Mouse (Mus musculus): Measurements from ENCODE around the gene Pramel6. TPM values are rescaled to one million over a fixed set of nuclear protein-coding genes. Genes with fewer than 3 reads are reported as not detected.
A peak's percentile ranks its signal among the peaks of the same experiment; 100 is the strongest.
"Not testable (repeated sequence)": the region's sequence is repeated elsewhere in the genome, so short reads cannot be mapped to it uniquely, and the experiment has no call there.

The Pramel6 gene
- total and polyA plus RNA-seq, 2 experiments from 2014 or later, result not detected

- WGBS, result 82% methylated on average over 2 of the region's 2 CpGs
- no peak overlapping the region for H3K4me2 ChIP-seq (ENCODE audit: low read depth, low read length)
- DNase-seq (ENCODE audit: low spot score), result no peak
- no peaks in the 10 kb centered on the region for H3K36me3 ChIP-seq (replicated peaks; ENCODE audit: control insufficient read depth, insufficient read depth, low read length)
- no peak for ATAC-seq (ENCODE audit: insufficient read depth, low read depth)
- no peaks in the 10 kb centered on the region for H3K4me1 ChIP-seq (ENCODE audit: control insufficient read depth, insufficient read depth)
- no peaks in the 10 kb centered on the region for H3K27me3 ChIP-seq (ENCODE audit: control insufficient read depth, insufficient read depth, low read length)
- H3K27ac ChIP-seq (ENCODE audit: low read depth), result no peak overlapping the region
- H3K9me3 ChIP-seq (replicated peaks; ENCODE audit: control insufficient read depth, low read length), result no peaks in the 10 kb centered on the region
- no peak overlapping the region for H3K9ac ChIP-seq (replicated peaks; ENCODE audit: low read depth, low read length)
- no peak overlapping the region for H3K4me3 ChIP-seq (ENCODE audit: low read depth, low read length)
- TF ChIP-seq CTCF (IDR thresholded peaks at IDR 0.05; ENCODE audit: low read depth) (no peak), EP300 (IDR thresholded peaks at IDR 0.05; ENCODE audit: low read depth) (no peak)
Measured at GRCm38 (mm10) chr2:87515046-87515445, 8.7 kb downstream of the Pramel6 start.

GRCm38 (mm10) chr2:87515457-87516060 is 9.2 kb downstream of the Pramel6 start:
- H3K27ac ChIP-seq (ENCODE audit: low read depth), result no peak overlapping the region
- TF ChIP-seq CTCF (IDR thresholded peaks at IDR 0.05; ENCODE audit: low read depth), result no peak
- no peaks in the 10 kb centered on the region for H3K36me3 ChIP-seq (replicated peaks; ENCODE audit: control insufficient read depth, insufficient read depth, low read length)
- no peak overlapping the region for H3K9ac ChIP-seq (replicated peaks; ENCODE audit: low read depth, low read length)
- no peaks in the 10 kb centered on the region for H3K27me3 ChIP-seq (ENCODE audit: control insufficient read depth, insufficient read depth, low read length)
- H3K4me2 ChIP-seq (ENCODE audit: low read depth, low read length), result no peak overlapping the region
- no peaks in the 10 kb centered on the region for H3K9me3 ChIP-seq (replicated peaks; ENCODE audit: control insufficient read depth, low read length)
- no peak for ATAC-seq (ENCODE audit: insufficient read depth, low read depth)
- H3K4me1 ChIP-seq (ENCODE audit: control insufficient read depth, insufficient read depth), result no peaks in the 10 kb centered on the region
- 55% methylated on average over 7 of the region's 8 CpGs for WGBS
- no peak overlapping the region for H3K4me3 ChIP-seq (ENCODE audit: low read depth, low read length)
- no peak for DNase-seq (ENCODE audit: low spot score)

GRCm38 (mm10) chr2:87516581-87516980 is 10.2 kb downstream of the Pramel6 start:
- Histone ChIP-seq H3K27me3 (ENCODE audit: control insufficient read depth, insufficient read depth, low read length) (no peaks in the 10 kb centered on the region), H3K27ac (ENCODE audit: low read depth) (no peak overlapping the region), H3K4me1 (ENCODE audit: control insufficient read depth, insufficient read depth) (no peaks in the 10 kb centered on the region), H3K9ac (replicated peaks; ENCODE audit: low read depth, low read length) (no peak overlapping the region), H3K4me2 (ENCODE audit: low read depth, low read length) (no peak overlapping the region), H3K9me3 (replicated peaks; ENCODE audit: control insufficient read depth, low read length) (no peaks in the 10 kb centered on the region), H3K36me3 (replicated peaks; ENCODE audit: control insufficient read depth, insufficient read depth, low read length) (no peaks in the 10 kb centered on the region), H3K4me3 (ENCODE audit: low read depth, low read length) (no peak overlapping the region)
- TF ChIP-seq EP300 (IDR thresholded peaks at IDR 0.05; ENCODE audit: low read depth), result no peak
- TF ChIP-seq CTCF (IDR thresholded peaks at IDR 0.05; ENCODE audit: low read depth), result no peak
- DNase-seq (ENCODE audit: low spot score) (no peak), ATAC-seq (ENCODE audit: insufficient read depth, low read depth) (no peak)
- 83% methylated on average over 3 of the region's 3 CpGs for WGBS

- Histone ChIP-seq H3K27ac (ENCODE audit: low read depth) (no peak overlapping the region), H3K27me3 (ENCODE audit: control insufficient read depth, insufficient read depth, low read length) (no peaks in the 10 kb centered on the region), H3K4me3 (ENCODE audit: low read depth, low read length) (no peak overlapping the region), H3K4me2 (ENCODE audit: low read depth, low read length) (no peak overlapping the region), H3K4me1 (ENCODE audit: control insufficient read depth, insufficient read depth) (no peaks in the 10 kb centered on the region), H3K36me3 (replicated peaks; ENCODE audit: control insufficient read depth, insufficient read depth, low read length) (no peaks in the 10 kb centered on the region), H3K9ac (replicated peaks; ENCODE audit: low read depth, low read length) (no peak overlapping the region), H3K9me3 (replicated peaks; ENCODE audit: control insufficient read depth, low read length) (no peaks in the 10 kb centered on the region)
- DNase-seq (ENCODE audit: low spot score), result no peak
- no peak for TF ChIP-seq CTCF (IDR thresholded peaks at IDR 0.05; ENCODE audit: low read depth)
- TF ChIP-seq EP300 (IDR thresholded peaks at IDR 0.05; ENCODE audit: low read depth), result no peak
- 72% methylated on average over 4 of the region's 4 CpGs for WGBS
- ATAC-seq (ENCODE audit: insufficient read depth, low read depth), result no peak
Measured at GRCm38 (mm10) chr2:87520651-87521050, 14.3 kb downstream of the Pramel6 start.

GRCm38 (mm10) chr2:87525899-87526616 is 19.7 kb downstream of the Pramel6 start:
- 31% methylated on average over 38 of the region's 39 CpGs for WGBS
- not testable (repeated sequence) for H3K9me3 ChIP-seq (replicated peaks; ENCODE audit: control insufficient read depth, low read length); H3K36me3 ChIP-seq (replicated peaks; ENCODE audit: control insufficient read depth, insufficient read depth, low read length); H3K4me1 ChIP-seq (ENCODE audit: control insufficient read depth, insufficient read depth); H3K27ac ChIP-seq (ENCODE audit: low read depth); H3K9ac ChIP-seq (replicated peaks; ENCODE audit: low read depth, low read length); DNase-seq (ENCODE audit: low spot score); H3K27me3 ChIP-seq (ENCODE audit: control insufficient read depth, insufficient read depth, low read length); ATAC-seq (ENCODE audit: insufficient read depth, low read depth)
- H3K4me3 ChIP-seq (ENCODE audit: low read depth, low read length), result 0 out of 2 replicates have a peak overlapping the region, but pooled peaks have one; percentile 7
- peak overlapping the region; percentile 44 for H3K4me2 ChIP-seq (ENCODE audit: low read depth, low read length)

GRCm38 (mm10) chr2:87531496-87531895 is 25.1 kb downstream of the Pramel6 start, which contains the start of gene Olfr153:
TSS of gene Olfr153 (plus strand) at chr2:87531796.
- Histone ChIP-seq H3K9ac (replicated peaks; ENCODE audit: low read depth, low read length) (no peak within 1 kb of the TSS), H3K27ac (ENCODE audit: low read depth) (no peak within 1 kb of the TSS), H3K4me1 (ENCODE audit: control insufficient read depth, insufficient read depth) (no peaks in the 10 kb centered on the region), H3K27me3 (ENCODE audit: control insufficient read depth, insufficient read depth, low read length) (no peaks in the 10 kb centered on the region), H3K4me3 (ENCODE audit: low read depth, low read length) (no peak within 1 kb of the TSS), H3K4me2 (ENCODE audit: low read depth, low read length) (no peak within 1 kb of the TSS), H3K36me3 (replicated peaks; ENCODE audit: control insufficient read depth, insufficient read depth, low read length) (no peaks in the 10 kb centered on the region), H3K9me3 (replicated peaks; ENCODE audit: control insufficient read depth, low read length) (no peaks in the 10 kb centered on the region)
- TF ChIP-seq CTCF (IDR thresholded peaks at IDR 0.05; ENCODE audit: low read depth), result no peak
- TF ChIP-seq EP300 (IDR thresholded peaks at IDR 0.05; ENCODE audit: low read depth), result no peak
- ATAC-seq (ENCODE audit: insufficient read depth, low read depth) (no peak), DNase-seq (ENCODE audit: low spot score) (no peak)

Measured in heart, postnatal 0 days (tissue).